In the genomic region with DNA sequence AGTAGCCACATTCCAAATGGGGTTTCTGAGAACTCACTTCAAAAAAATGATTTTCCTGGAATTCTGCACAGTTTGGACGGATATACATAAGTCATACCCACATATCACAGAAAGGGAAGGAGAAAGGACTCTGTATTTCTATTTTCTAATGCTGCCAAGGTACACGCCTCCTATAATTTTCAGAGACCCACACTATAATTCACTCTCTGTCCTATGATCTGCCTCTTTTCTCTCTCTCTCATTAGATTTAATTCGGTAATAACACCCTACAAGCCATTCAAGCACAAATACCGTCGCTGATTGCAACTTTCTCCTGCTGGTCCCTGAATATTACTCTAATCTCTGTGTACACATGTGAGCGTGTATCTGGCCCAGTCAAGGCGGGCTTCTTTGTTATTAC, we compare ENCODE assay signal across 27 mouse cellular contexts.
"Had no signal": no experiment of that assay in that cellular context is flagged by ENCODE, and none has a peak within 500 bp of the region (broad histone marks: within the 10 kb centered on the region; RNA-seq: fewer than 3 reads in every experiment).

No protein-coding gene starts in this region.

- ATAC-seq: inflammation-experienced regulatory T-cells, adult 6 months; intestine, embryonic 15.5 days; intestine, postnatal 0 days; liver, postnatal 0 days had no signal

- DNase-seq: gastrocnemius, postnatal 10 days; gastrocnemius, postnatal 25 days; heart, adult 18-20 months; heart, postnatal 10 days; heart, postnatal 4 days; kidney, adult 18-20 months; kidney, adult 8-10 months; kidney, postnatal 10 days; kidney, postnatal 25 days; kidney, postnatal 4 days; liver; liver, embryonic 13.5 days; liver, postnatal 0 days had no signal

- H3K36me3 ChIP-seq: heart, embryonic 10.5 days; heart, embryonic 12.5 days; hindbrain, embryonic 10.5 days; hindbrain, embryonic 12.5 days; intestine, embryonic 15.5 days; limb, embryonic 10.5 days; limb, embryonic 12.5 days; liver, embryonic 13.5 days; liver, embryonic 15.5 days had no signal

- H3K27me3 ChIP-seq: heart, embryonic 12.5 days; hindbrain, embryonic 12.5 days; intestine, embryonic 15.5 days; limb, embryonic 12.5 days; liver, embryonic 13.5 days; liver, embryonic 15.5 days had no signal

- H3K4me1 ChIP-seq: heart, embryonic 10.5 days; heart, embryonic 12.5 days; hindbrain, embryonic 12.5 days; intestine, embryonic 15.5 days; limb, embryonic 10.5 days; limb, embryonic 12.5 days; liver, embryonic 13.5 days; liver, embryonic 15.5 days had no signal

- H3K4me3 ChIP-seq: heart, embryonic 10.5 days; heart, embryonic 12.5 days; hindbrain, embryonic 10.5 days; hindbrain, embryonic 12.5 days; intestine, embryonic 15.5 days; layer of hippocampus, adult 2 months; left cerebral cortex, adult 2 months; limb, embryonic 10.5 days; limb, embryonic 12.5 days; liver, embryonic 13.5 days; liver, embryonic 15.5 days had no signal

- H3K4me2 ChIP-seq: heart, embryonic 12.5 days; hindbrain, embryonic 12.5 days; hindbrain, embryonic 14.5 days; intestine, embryonic 15.5 days; limb, embryonic 12.5 days; liver, embryonic 11.5 days; liver, embryonic 13.5 days; liver, embryonic 15.5 days had no signal

- H3K9me3 ChIP-seq: heart, embryonic 10.5 days; heart, embryonic 12.5 days; hindbrain, embryonic 10.5 days; hindbrain, embryonic 12.5 days; intestine, embryonic 15.5 days; limb, embryonic 10.5 days; limb, embryonic 12.5 days; liver, embryonic 13.5 days; liver, embryonic 15.5 days had no signal

- H3K9ac ChIP-seq: heart, embryonic 12.5 days; hindbrain, embryonic 12.5 days; hindbrain, embryonic 14.5 days; intestine, embryonic 15.5 days; limb, embryonic 12.5 days; liver, embryonic 13.5 days; liver, embryonic 15.5 days; liver, postnatal 0 days had no signal

- H3K27ac ChIP-seq: heart, embryonic 10.5 days; hindbrain, embryonic 10.5 days; hindbrain, embryonic 12.5 days; hindbrain, embryonic 14.5 days; intestine, embryonic 15.5 days; layer of hippocampus, adult 2 months; left cerebral cortex, adult 2 months; limb, embryonic 10.5 days; limb, embryonic 12.5 days; liver, embryonic 13.5 days; liver, embryonic 15.5 days had no signal
